Mouse (Mus musculus) v-Abl transformed pro-B cells (cell line): ENCODE measurements around the gene Rexo4.

Experiments
- in situ Hi-C, 2 experiments: fragments of 400-800 bp; cut with MboI; formaldehyde crosslinking; loops; one replicate each; pipeline ENCODE4 v1.15.1; 2025; ENCODE audit not compliant: unreplicated experiment in 2 of 2

Rexo4 gene

DNA sequence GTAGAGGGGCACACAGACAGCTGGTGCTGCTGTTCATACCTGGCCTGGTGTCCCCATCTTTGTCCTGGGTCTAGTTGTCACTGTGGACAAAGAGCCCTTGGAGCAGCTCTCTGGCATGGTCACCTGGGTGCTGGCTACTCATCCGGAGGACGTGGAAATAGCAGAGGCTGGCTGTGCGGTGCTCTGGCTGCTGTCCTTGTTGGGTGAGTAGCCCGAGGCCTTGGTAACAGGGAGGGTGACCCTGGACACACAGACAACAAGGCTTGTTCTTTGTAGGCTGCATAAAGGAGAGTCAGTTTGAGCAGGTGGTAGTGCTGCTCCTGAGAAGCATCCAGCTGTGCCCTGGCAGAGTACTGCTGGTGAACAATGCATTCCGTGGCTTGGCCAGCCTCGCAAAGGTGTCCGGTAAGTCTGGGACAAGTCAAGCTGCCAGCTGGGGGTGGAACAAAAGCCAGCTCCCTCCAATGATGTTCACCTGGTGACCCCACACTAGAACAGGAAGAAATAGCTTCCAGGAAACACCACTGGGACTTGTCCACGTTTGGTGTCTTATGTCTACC is 12.8 kb downstream of the Rexo4 start:
- in situ Hi-C loops = no loop called here

DNA sequence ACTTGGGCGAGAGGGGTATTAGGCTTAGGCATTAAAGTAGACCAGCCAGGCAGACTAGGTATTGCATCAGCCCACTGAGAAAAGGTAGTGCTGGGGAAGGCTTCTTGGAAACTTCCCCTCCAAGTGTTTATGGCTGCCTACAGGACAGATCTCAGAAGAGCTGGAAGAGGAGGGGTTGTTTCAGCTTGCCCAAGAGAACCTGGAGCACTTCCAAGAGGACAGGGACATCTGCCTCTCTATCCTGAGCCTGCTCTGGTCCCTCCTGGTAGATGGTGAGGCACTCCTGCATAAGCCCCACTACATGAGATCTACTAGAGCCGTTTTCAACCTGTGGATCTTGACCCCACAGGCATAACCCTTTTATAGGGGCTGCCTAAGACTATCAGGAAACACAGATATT is 13.8 kb downstream of the Rexo4 start:
- in situ Hi-C loops = no loop called here

DNA sequence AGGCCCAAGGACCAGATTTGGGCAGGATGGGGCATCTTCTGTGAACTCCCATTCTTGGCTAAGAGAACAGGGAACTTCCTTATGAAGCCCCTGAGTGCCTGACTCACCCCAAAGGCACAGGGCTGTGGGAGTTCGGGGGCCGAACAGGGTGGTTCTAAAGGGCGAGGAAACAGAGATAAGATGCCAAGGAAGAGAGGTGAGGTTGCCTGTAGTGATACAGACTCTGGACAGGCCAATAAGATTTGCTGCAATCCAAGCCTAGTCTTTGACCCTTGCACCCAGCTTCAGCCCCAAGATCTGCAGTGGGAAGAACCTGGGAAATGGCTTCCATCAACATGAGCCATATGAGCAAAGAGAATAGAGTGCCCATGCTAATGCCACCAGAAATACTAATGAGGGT is 20.9 kb downstream of the Rexo4 start:
- in situ Hi-C loops = loop anchor here in 1 of 2 experiments (25.0 kb wide), 1 partner anchor 494 kb away; the partner anchor contains the start of genes Brd3os and Vav2

DNA sequence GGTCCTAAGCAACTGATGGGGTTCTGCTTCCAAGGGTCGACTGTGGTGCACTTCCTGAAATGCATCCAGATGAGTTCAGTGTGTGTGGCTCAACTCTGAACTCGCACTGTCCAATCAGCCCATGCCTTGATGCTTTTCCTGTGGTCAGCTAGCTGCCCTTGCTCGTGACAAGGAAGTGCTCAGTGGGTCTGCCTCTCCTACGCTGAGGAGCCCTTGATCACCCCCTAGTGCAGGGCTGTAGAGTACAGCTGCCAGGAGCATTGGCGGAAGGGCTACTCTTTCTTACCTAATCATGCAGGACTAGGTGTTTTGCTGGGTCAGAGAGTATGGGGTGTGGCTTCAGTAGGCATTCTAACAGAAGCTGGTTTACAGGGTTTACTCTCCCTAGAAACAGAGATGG is 22.6 kb downstream of the Rexo4 start:
- in situ Hi-C loops = loop anchor here in 1 of 2 experiments (25.0 kb wide), 1 partner anchor 496 kb away; the partner anchor contains the start of genes Brd3os and Vav2

DNA sequence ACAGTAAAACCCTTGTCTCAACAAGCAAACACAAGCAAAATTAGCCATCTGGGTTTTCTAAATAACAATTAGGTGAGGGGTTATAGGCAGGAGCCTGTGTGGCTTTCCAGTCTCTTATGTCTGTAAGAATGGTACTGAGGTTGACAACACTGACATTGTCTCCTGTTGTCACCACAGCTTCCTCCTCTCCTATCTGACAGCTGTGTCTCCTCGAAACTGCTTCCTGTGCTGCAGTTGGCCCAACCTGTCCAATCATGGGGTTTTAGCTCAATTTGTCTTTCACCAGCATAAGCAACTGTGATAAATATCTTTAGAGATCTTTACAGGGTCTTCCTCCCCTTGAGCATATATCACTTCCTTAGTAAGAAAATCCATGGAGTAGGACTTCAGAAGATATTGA is 27.8 kb downstream of the Rexo4 start:
- in situ Hi-C loops = loop anchor here in 1 of 2 experiments (25.0 kb wide), 1 partner anchor 501 kb away; the partner anchor contains the start of genes Brd3os and Vav2

DNA sequence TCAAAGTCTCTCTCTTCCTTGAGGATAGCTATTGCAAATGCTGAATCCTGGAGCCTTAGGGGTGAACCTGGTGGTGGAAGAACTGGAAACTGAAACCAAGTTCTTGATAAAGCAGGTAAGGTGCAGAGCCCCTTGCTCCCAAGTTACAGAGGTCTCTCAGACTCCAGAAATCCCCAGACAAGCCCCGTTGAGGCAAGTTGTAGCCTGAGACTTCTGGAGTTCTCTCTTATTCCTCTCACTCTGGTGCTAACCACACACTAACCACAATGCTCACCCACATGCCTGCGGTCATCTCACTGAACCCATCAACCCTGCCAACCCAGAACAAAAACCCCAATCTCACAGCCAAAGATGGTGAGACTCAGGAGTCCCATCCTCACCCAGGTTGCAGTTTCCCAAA is 28.9 kb downstream of the Rexo4 start:
- in situ Hi-C loops = loop anchor here in 1 of 2 experiments (25.0 kb wide), 1 partner anchor 502 kb away; the partner anchor contains the start of genes Brd3os and Vav2

DNA sequence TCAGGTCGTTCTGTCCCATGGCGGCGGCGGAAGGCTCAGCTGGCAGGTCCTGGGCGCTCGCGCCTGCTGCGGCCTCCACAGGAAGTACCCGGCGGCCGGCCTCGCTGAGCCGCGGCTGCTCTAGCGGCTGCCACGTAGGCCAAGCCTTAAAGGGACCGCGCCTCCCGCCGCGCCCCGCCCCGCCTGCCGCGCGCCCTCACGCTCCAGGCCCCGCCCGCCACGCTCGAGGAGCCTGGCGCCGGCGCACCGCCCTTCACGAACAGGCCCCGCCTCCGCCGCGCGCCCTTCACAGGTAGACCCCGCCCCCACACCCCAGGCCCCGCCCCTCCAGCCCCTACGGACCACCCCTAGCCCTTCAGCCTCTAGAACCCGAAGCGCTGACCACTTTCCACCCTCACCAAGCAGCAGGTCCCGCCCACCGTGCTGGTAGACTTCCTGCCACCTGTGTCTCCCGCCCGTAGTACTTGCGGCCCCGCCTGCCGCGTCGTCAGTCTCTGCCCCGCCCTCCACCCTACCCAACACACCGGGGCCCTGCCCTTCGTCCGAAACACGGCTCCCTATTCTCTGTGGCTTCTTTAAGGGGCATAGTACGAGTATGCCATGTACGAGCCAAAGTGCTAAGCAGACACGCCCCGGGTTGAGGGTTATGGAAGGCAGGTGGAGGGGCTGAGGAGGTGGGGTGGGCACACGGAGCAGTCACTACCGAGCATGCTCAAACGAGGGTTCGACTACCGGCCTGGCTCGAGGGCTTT is 30.7 kb downstream of the Rexo4 start, which contains the start of the genes Surf4 and Stkld1:
Gene Surf4 (minus strand): TSS at position 625 of the 752 bp plus-strand sequence.
Gene Stkld1 (plus strand): TSS at position 744 of the 752 bp plus-strand sequence.
- in situ Hi-C loops = loop anchor here (5.0 to 25.0 kb wide), 5 partner anchors 74 to 504 kb away; partner anchors contain the start of genes Brd3os (in 1 of the 2), Cacfd1 (in 1 of the 2) and Vav2 (in 1 of the 2)

DNA sequence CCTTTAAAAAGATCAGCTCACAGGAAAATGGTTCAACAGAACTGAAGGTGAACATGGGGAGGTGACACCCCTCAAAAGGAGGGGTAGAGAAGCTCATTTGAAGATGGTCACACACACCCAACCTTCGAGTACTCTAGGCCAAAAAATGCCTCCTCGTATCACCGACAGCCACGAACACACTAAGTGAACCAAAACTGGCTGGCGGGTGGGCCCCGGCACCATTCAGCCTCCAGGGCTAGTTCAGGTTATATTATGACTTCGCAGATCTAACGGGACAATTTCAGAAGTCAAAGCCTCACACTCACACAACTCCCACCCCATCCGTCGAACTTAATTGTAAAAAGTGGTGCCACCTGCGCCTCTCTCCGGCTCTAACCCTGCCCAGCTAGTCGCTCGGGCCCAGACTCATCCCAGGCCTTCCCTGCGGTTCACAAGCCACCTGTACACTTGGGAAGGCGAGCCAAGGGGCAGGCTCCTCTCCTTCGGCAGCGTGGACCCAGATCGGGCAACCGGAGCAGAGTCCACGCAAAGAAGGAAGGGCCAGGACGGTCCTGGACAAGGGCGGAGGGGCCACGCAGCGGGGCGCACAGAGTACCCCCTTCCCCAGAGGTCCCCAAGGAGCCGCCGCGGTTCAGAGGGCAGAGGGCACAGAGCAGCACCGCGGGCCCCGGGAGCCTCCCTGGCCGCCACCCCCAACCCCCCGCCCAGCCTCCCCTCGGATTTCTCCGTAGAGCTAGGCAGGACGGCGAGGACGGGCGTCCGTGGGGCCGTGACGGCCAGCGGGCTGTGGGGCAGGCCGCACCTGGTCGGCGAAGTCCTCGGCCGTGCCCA is 31.5 kb downstream of the Rexo4 start:
- in situ Hi-C loops = loop anchor here (5.0 to 25.0 kb wide), 5 partner anchors 75 to 505 kb away; partner anchors contain the start of genes Brd3os (in 1 of the 2), Cacfd1 (in 1 of the 2) and Vav2 (in 1 of the 2)

DNA sequence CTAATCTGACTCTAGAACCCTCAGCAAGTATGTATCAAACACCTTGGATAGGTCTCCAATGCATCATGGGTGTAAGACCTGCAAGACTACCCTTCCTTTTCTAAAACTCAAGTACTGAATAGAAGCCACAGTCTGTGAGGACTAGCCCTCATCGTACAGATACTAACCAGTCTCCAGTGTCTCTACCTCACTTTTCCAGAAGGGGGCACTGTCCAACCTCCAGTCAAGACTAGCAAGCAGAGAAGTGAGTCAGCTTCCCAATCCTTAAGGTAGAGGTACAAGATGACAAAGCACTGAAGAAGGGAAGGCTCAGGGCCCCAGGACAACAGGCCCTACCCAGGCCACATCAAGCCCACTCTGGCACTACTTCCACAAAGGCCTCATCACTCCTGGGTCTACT is 33.8 kb downstream of the Rexo4 start:
- in situ Hi-C loops = loop anchor here (5.0 to 25.0 kb wide), 5 partner anchors 77 to 507 kb away; partner anchors contain the start of genes Brd3os (in 1 of the 2), Cacfd1 (in 1 of the 2) and Vav2 (in 1 of the 2)

DNA sequence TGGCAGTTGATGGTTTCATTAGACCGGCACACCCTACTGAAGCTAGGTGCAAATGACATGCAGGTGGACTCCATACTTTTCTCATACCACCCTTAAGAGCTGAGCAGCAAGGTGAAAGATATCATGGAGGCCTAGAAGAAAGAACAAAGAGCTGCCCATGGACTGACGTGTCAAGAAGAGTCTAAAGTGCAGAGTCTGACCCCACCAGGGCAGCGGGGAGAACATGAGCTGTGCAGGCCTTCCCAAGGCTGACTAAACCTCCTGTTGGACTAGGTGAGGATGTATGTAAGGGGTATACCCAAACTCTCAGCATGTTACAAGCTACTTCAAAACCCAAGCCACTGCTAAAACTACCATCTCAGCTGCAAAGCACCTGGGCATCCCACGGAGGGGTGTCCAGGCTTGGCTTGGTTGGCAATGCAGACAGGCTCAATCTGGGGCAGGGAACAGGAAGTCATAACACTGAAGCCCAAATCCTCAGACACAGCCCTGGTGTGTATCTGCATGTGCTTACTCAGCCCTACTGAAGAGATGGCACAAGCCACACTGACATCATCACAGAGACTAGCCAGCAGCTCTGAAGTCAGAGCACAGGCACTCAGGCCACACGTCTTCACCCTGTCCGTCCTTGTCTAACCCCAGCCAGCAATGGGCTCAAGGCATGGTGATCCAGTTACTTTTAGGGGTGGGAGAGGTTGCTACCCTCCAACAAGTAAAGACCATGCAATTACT is 36.3 kb downstream of the Rexo4 start:
- in situ Hi-C loops = loop anchor here (5.0 to 25.0 kb wide), 2 partner anchors 309 to 509 kb away; partner anchors contain the start of genes Brd3os (in 1 of the 2) and Vav2 (in 1 of the 2)

DNA sequence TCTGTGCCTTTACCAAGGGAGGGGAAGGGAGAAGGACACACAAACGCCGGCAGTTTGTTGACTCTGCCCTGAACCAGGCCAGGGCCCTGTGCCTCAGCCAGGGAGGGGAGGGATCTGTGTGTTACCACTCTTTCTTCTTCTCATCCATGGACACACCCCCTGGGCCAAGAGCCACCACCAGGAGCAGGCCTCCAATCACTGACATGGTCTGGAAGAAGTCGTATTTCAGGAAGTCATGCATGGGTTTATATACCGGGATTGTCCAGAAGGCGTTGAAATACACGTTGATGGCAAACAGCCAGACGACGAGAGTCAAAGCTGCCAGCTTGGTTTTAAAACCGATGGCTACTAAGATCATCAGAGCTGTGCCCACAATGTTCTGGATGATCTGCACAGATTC is 42.4 kb downstream of the Rexo4 start:
- in situ Hi-C loops = loop anchor here (25.0 kb wide), 3 partner anchors 609 to 1659 kb away; partner anchors contain the start of genes Anapc2 (in 1 of the 2), C8g (in 1 of the 2), Fbxw5 (in 1 of the 2) and Gpsm1 (in 1 of the 2)

DNA sequence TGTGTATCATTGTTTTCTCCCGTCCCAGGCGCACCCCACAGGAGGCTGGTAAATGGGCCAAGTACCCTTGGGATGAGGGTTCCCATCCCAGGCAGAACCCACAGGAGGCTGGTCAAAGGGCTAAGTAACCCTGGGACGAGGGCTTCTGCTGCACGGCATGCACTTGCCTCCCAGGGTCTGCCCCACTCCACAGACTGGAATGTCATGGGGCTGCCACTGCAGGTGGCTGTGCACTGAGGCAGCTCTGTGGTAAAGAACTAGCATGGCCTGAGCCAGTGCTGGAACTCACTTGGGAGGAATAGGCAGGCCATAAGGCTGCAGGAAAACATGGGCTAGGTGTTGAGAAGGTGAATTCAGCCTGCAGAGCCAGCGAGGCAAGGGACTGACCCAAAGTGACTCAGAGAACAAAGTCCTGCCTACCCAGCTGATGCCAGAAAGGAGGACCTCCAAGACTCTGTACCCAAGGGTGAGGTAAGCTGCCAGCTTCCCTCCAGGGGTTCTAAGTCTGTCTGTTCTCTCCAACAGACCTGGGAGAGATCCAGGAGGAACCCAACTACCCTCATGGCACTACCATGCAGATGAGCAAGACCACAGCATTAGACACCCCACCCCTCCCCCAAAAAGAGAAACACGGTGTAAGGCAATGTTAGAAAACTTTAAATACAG is 43.9 kb downstream of the Rexo4 start:
- in situ Hi-C loops = loop anchor here (25.0 kb wide), 3 partner anchors 608 to 1658 kb away; partner anchors contain the start of genes Anapc2 (in 1 of the 2), C8g (in 1 of the 2), Fbxw5 (in 1 of the 2) and Gpsm1 (in 1 of the 2)

DNA sequence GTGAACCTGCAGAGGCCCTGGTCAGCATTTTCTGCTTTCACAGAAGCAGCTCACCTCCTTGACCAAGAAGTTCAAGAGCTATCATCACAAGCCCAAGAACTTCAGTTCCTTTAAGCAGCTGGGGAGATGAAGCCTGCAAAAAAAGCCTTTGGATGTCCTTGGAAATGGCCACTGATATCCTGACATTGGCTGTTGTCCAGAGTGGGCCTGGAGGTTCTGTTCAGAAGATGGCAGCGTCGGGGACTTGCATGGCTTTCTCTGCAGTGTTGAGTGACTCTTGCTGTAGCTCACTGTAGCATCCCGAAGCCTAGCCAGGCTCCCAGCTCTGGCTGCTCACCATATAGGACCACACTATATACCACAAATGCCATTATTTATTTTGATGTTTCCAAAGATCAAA is 44.5 kb downstream of the Rexo4 start:
- in situ Hi-C loops = loop anchor here (25.0 kb wide), 3 partner anchors 607 to 1657 kb away; partner anchors contain the start of genes Anapc2 (in 1 of the 2), C8g (in 1 of the 2), Fbxw5 (in 1 of the 2) and Gpsm1 (in 1 of the 2)

DNA sequence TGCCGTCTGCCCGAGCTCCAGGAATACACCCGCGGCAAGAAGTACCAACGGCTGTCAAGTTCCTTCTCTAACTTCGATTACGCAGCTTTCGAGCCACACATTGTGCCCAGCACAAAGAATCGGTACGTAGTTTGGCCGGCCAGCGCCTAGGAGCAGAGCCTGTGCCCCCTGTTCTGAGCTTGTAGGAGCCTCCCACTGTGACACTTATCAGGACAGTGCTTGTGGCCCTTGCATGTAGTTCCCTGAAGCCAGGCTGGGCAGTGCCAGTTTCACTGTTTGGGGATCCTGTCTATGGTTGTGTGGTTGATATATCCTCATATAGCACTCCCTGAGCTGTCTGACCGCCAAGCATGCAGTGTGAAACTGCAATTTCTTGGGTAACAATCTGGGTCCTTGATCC is 47.4 kb downstream of the Rexo4 start:
- in situ Hi-C loops = loop anchor here (25.0 kb wide), 3 partner anchors 604 to 1654 kb away; partner anchors contain the start of genes Anapc2 (in 1 of the 2), C8g (in 1 of the 2), Fbxw5 (in 1 of the 2) and Gpsm1 (in 1 of the 2)

DNA sequence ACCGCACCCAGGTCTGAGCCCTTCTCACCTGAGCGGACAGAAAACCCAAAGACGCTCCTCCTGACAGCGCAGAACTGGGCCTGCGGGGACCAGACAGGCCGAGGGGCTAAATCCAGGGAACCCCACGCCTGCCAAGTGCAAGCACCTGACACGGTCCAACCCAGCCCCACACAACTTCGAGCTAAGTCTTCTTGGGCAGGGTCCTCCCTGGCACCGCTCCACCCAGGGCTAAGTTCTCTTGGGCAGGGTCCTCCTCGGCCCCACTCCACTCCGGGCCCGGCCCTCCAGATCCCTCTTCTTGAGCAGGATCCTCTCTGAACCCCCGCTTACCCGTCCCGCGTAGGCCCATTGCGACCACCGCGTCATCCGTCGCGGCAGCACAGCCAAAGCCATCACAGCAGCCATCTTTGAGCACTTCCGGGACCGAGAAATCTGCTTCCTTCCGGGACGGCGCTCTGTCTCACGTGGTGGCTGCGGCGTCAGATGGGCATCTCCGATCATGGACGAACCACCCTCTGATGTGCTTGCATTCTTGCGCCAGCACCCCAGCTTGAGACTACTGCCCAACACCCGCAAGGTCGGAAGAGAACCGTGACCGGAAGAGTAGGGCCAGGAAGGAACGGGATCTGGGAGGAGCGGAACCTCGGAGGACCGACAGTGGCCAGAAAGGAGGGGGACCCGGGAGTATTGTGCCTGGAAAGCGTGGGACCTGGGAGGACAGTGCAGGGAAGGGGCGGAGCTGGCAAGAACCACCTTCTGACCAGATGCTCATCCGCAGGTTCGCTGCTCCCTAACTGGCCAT is 48.1 kb downstream of the Rexo4 start, which contains the start of the genes Surf2 and Surf1:
Gene Surf2 (plus strand): TSS at position 441 of the 802 bp plus-strand sequence.
Gene Surf1 (minus strand): TSS at position 604 of the 802 bp plus-strand sequence.
- in situ Hi-C loops = loop anchor here (25.0 kb wide), 3 partner anchors 604 to 1654 kb away; partner anchors contain the start of genes Anapc2 (in 1 of the 2), C8g (in 1 of the 2), Fbxw5 (in 1 of the 2) and Gpsm1 (in 1 of the 2)

DNA sequence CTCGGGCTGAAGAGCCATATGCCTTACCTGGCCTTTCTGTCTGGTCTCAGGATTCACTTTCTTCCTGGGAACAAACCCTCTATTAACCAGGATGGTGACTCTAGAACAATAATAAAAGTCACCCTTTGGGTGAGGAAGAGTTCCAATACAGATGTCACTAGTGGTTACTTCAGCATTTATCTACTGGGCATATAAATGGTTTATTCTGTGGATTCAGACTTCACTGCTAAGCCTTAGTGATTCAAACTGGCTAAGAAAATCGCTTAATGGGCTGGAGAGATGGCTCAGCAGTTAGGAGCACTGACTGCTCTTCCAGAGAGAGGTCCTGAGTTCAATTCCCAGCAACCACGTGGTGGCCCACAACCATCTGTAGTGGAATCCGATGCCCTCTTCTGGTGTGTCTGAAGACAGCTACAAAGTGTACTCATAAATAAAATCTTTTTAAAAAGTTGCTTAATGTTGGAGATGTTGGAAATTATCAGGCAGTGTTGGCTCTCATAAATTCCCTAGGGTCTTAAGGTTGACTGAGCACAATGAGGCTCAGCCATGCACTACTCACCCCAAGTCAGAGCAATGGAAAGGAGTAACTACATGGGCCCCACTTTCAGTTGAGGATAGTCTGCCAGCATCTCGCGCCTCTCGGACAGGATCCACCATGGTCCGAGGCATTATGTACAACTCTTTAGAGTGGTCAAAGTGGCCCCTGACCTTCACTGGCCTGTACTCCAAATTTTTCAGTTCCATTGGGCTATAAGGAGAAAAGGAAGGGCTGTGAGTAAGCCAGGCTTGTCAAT is 49.8 kb downstream of the Rexo4 start:
- in situ Hi-C loops = loop anchor here (25.0 kb wide), 3 partner anchors 602 to 1652 kb away; partner anchors contain the start of genes Anapc2 (in 1 of the 2), C8g (in 1 of the 2), Fbxw5 (in 1 of the 2) and Gpsm1 (in 1 of the 2)
